Mouse (Mus musculus): ENCODE measurements at regions not wholly inside any gene's neighbourhood (a gene's known extent, or its start where the extent isn't known, plus 50 kb on each side); places are given as distances from the start of the nearest gene placed in this dataset.

DNA sequence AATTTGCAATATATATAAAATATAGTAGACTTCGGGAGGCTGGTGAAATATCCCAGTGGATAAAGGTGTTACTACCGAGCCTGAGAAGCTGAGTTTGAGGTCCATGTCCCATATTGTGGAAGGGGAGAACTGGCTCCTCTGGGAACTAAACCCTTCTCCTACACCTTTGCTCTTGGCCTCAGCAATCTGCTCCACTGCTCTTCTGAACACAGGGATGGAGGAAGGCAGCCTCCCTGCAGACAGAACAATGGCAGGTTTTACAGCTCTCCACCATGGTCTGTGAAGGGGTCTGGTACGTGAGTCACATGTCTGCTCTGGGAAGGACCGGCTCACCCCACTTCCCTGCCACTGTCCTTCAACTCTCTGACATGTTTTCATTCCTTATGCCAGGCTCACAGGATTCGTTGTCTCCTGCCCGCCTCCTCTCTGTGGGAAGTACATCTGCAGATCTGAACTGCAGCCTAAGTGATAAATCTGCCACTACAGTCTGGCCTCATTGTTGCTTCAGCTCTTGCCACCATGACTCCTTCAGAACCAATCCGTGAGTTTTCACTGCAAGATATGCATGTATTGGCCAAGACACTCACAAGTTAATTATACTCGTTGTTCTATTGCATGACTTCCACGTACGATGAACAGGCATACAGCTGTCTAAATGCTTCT lies 220.0 kb upstream of the Gm9767 start:
- peak; percentile 6 for DNase-seq

- DNase-seq, result no peak
Observed at GRCm38 (mm10) chr10:25844348-25844747, 233.7 kb upstream of the Gm9767 start.

DNA sequence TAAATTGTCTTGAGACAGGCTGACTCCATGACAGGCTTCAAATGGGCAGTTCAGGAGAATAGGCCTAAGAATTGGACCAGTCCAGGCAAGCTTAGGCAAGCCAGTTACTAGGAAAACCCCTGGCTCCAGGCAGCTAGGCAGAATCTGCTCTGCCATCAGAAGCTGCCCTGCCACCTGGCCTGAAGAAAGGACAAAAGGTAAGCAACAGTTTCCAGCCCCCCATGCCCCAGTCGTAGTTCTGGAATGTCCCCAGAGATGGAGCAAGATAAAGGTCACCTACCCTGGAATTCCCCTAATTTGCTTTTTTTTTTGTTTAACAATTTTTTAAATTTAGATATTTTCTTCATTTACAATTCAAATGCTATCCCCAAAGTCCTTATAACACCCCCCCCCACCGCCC lies 248.8 kb upstream of the Gm9767 start:
- no peak for DNase-seq

DNA sequence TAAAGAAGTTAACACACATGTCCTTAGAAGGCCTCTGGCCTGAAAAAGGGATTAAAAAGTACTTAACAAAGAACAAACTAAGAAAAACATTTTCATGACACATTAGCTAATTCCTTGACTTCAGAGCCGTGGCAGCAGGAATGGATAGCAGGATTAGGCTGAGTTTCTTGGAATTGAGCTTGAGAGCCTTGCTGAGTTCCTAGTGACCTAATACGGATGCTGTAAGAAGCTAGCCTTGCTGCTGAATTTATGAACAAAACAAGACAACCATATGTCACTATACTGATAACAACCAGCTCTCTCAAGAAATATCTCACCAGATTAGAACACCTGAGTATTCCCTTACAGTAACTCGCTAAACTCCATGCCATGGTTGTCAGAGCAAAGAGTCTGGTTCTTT lies 268.2 kb upstream of the Smlr1 start:
- DNase-seq, result no peak

DNA sequence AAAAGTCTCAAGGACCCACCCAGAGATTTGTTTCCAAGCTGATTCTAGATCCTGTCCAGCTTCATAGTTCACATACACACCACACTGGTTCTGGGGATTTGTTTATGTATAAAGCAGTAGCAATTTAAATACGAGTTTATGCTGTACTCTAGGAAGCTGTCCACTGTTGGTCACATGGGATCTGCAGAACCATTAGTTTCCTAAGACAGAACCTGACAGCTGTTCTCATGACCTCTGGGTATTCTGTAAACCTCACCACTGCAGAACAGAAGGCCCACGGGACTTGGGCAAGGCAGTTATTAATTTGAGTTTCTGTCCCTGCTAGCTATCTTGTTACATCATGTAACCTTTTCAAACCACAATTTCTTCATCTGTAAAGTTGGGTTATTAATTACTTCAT lies 265.4 kb upstream of the Smlr1 start:
- DNase-seq, result no peak

DNA sequence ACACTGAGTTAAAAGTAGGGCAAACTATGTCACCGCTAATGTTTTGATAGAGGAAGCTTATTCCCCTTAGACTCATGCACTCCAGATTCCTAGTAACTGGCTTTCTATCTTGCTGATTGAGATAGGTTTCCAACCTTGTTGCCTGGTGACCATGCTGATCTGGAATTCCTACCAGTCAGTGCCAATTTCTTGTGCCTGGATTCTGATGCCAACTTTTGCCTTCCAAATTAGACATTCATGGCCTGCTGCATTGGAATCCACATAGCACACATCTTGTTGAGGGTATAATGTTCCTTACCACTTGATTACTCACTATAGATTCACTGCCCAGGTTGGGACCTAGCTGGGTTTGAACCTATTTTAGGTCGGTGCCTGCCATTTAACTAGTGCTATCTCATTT lies 262.8 kb upstream of the Smlr1 start:
- DNase-seq, result no peak

- DNase-seq, result no peak
Observed at GRCm38 (mm10) chr10:25790363-25790821, 254.3 kb upstream of the Smlr1 start.

- no peak for DNase-seq
Observed at GRCm38 (mm10) chr10:25788660-25789059, 252.6 kb upstream of the Smlr1 start.

DNA sequence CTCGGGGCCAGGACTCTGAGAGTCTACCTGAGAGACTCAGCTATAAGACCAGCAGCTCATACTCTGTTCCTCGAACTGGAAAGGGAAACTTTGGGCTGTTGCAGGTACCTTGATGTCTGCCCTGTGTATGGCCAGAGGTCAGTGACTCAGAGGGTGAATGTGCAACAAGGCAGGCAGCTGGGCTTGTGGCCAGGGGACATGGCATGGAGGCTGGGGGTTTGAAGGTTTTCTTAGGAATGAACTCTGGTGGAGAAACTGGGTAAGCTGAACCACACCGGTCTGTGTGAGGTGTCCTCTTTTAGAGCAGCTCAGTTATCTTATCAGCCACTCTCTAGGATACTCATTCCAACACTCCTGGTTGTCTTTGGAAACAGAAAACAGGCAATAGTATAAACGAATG lies 251.9 kb upstream of the Smlr1 start:
- peak; percentile 13 for DNase-seq

GRCm38 (mm10) chr10:25783861-25784260 lies 247.8 kb upstream of the Smlr1 start:
- DNase-seq, result no peak

DNA sequence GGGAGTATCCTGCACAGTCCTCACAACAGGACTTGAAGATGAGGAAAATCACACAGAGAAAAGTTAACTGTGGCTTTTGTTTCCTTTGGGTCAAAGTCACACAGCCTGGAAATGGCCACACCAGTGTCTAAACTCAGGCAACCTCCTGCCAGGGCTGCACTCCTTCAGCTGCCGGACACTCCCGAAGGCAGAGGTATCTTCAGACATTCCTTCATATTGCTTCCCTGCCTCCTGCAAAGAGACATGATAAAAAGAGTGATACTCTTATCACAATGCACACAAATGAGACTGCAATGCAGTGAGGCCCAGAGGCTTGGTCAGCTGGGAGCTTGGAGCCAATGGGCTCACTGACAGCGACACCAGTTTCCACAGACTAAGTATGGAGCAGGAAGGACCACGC lies 243.4 kb upstream of the Smlr1 start:
- no peak for DNase-seq

DNA sequence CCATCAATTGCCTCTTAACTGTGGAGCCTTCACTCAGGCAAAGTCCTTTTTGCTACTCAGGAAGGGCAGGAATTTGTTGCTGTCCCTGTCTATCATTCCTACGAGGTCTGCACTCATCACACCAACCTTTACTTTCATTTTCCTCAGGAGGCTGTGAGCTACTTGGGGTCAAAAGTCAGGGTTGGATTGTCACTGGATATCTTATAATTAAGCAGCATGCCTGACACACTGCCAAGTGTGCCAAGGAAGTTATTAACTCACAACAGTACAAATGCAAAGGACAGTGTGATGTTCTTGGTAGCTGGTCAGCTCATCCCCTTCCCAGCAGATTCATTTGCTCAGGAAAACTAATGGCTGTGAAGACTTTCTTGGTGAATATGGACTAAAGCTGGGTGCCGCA lies 241.7 kb upstream of the Smlr1 start:
- no peak for DNase-seq

DNA sequence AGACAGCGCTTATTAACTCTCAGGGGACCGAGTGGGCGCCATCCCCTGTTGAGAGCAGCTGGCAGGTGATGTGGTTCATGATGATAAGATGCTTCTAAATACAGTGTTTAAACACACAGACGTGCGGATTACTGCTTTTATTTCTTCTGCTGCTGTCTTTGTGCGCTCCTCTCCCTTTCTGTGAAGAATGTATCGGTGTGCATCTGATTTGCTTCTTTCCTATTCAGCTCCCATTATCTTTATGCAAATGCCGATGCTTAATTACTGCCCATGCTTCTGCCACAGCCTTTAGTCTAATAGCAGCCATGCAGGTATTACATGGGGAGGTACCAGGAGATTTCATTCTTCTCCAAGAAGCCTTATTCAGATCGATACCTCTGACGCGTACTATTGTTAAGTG lies 240.6 kb upstream of the Smlr1 start:
- no peak for DNase-seq

DNA sequence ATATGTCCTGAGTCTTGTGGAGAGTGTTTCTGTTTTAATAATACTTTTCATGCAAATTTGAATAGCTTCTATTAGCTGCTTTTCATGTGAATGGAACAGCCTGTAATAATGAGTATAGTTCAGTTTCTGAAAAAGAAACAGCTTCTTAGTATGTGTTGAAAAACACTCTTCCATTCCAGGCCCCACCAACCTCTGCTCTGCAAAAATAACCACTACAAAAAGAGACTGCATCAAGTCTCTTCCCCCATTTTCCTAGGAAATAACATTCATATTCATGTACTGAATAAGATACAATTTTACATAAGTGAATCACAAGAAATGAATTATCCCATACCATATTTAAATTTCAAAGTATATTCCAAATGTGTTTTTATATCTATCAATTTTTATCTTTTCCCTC lies 234.0 kb upstream of the Smlr1 start:
- no peak for DNase-seq

DNA sequence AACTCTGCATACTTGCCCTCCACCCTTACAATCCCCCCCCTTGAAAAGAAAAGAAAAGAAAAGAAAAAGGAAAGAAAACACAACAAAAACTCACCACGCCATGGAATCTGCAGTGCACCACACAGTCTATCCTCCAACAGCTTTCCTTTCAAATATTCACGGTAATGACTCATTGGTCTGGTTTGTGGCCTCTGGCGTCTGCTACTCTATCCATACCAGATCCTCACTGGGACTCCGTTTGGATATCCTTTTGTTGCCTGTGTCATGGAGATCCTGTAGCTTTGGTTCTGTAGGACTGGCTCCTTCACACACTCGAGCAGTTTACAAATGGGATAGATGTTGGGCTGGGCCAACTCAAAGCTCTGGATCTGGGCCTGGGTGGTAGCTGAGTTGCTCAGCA lies 232.4 kb upstream of the Smlr1 start:
- DNase-seq, result no peak

- no peak for DNase-seq
Observed at GRCm38 (mm10) chr10:25754300-25754699, 218.2 kb upstream of the Smlr1 start.

DNA sequence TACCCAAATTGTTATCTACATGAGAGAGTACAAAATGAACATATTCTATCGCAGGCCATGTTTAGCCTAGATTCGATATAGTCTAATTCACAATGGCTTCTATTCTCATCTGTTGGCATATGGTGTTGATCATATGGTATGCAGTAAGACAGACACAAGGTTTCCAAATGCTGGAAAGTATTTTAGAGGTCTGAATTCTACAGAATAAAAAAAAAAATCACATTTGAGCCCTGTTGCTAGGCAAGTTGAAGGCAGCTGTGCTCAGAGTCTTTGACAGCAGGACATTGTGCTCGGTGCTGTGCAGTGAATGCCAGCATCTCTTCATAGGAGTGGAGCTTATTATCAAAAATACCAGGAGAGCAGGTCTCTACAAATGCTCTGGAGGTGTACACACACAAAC lies 206.6 kb upstream of the Smlr1 start:
- no peak for DNase-seq

DNA sequence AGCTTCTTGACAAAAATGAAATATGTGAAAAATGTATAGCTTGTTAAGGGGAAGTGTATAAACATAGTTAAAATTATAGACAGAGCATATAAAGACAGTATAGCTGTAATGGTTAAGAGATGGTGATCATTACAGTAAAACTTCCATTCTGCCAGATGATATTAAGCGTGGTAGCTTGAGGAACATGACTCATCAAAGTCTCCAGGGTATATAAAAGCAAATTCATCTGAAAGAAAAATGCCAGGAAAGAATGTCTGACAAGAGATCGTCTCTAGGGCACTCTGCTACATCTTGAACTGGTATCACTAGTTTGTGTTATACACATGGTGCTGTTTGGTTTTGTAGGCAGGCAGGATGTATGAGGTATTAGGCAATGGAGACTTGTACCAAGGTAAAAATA lies 204.9 kb upstream of the Smlr1 start:
- DNase-seq, result no peak

GRCm38 (mm10) chr10:25730470-25730869 lies 194.4 kb upstream of the Smlr1 start:
- DNase-seq, result no peak

DNA sequence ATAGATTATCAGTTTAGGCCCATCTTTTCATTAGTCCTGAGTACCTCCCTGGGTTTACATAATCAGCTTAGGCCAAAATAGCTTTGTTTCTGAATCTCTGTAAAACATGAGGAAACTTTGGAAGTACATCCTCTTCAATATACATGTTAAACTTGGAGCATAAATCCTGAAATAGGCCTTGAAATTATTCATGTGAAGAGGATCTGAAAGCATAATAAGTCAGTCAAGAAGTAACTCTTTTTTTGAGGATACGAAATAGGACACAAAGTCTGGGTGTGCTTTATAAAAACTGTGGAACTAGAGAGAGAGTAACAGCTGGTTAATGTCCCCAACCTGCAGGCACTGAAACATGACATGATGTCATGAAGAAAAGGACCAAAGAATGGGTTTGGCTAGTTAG lies 187.9 kb upstream of the Smlr1 start:
- no peak for DNase-seq

DNA sequence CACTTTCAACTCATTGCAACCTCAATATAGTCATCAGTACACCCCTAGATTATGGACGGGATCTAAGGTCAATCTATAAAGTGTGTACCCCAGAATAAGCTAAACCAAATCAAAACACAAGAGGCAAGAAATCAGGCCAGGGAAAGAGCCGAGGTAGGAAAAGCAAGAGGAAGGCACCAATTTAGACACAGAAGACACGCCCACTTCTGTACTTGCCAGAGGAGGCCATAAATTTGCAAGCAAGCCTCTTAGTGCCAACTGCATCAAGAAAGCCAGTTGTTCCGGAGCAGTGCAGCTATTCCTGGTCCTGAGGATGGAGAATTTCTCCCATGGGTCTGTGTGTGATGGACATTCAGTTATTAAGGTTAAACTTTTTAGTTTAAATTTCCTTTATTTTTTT lies 179.7 kb upstream of the Smlr1 start:
- no peak for DNase-seq

- DNase-seq, result no peak
Observed at GRCm38 (mm10) chr10:25714636-25715035, 178.6 kb upstream of the Smlr1 start.

GRCm38 (mm10) chr10:25714041-25714440 lies 178.0 kb upstream of the Smlr1 start:
- no peak for DNase-seq

GRCm38 (mm10) chr10:25707951-25708350 lies 171.9 kb upstream of the Smlr1 start:
- DNase-seq, result no peak

DNA sequence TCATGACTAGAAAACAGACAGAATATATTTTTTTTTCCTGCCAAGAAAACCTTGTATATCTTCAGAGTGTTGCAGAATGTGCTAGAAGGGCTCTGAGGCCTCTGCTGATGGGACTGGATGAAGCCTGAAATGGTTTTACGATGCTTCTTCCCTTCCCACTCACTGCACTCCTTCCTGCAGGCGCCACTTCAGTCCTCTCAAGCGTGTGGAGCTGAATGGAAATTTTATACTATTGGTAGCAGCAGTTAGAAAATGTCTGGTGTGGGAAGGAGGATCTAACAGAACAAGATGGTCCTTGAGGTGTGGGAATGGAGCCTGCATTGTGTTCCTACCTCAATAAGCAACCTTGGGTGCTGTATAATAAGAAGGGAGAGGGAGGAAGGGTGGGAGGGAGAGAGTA lies 166.1 kb upstream of the Smlr1 start:
- no peak for DNase-seq
